Mouse (Mus musculus) A20 (cell line): ENCODE data around the gene Entpd5.

ENCODE experiments used
- DNase-seq: peaks from one replicate; pipeline ENCODE4 v3.0.0-alpha.2; 2011; ENCODE audit warnings: low read depth, low spot score

The Entpd5 gene

GRCm38 (mm10) chr12:84336963-84337625, 71.7 kb downstream of the Entpd5 start:
- DNase-seq, result no peak

- DNase-seq, result no peak
Observed at GRCm38 (mm10) chr12:84327111-84327512, 81.7 kb downstream of the Entpd5 start.
